ENCODE assay signal across 11 mouse cellular contexts in genomic region chr16:24886346-24886745, GRCm38 (mm10).
A peak's percentile ranks its signal among the peaks of the same experiment; 100 is the strongest.
DNase-seq lines count a peak whose midpoint lies in the region; ATAC-seq lines count a peak whose summit lies in the region.
"Had no signal": no experiment of that assay in that cellular context is flagged by ENCODE, and none has a peak within 500 bp of the region (broad histone marks: within the 10 kb centered on the region; RNA-seq: fewer than 3 reads in every experiment).

No protein-coding gene starts in this region.

- 33% methylated on average over 3 of the region's 3 CpGs for WGBS in heart, embryonic 11.5 days (ENCODE audit: insufficient replicate concordance)
- 60% methylated on average over 3 of the region's 3 CpGs for WGBS in neural tube, embryonic 15.5 days

- no peak for ATAC-seq in heart, embryonic 11.5 days (replicated peaks; ENCODE audit: insufficient number of reproducible peaks, low FRiP score, low TSS enrichment)
- ATAC-seq in inflammation-experienced regulatory T-cells, adult 6 months: no peak
- no peak for ATAC-seq in neural tube, embryonic 15.5 days (ENCODE audit: low FRiP score)

- intact Hi-C loops in heart, postnatal 25 days (cut with DNase I): no loop called here

- H3K4me2 ChIP-seq in heart, embryonic 11.5 days: no peak overlapping the region
- no peak overlapping the region for H3K4me2 ChIP-seq in neural tube, embryonic 15.5 days
- H3K4me2 ChIP-seq: hindbrain, embryonic 13.5 days; neural tube, embryonic 12.5 days had no signal

- no peak overlapping the region for H3K4me3 ChIP-seq in heart, embryonic 11.5 days (ENCODE audit: low read depth, low read length)
- H3K4me3 ChIP-seq in neural tube, embryonic 15.5 days (replicated peaks): no peak overlapping the region
- H3K4me3 ChIP-seq: hindbrain, embryonic 13.5 days; neural tube, embryonic 12.5 days had no signal

- peaks cover 20% of the 10 kb centered on the region for H3K4me1 ChIP-seq in heart, embryonic 11.5 days (ENCODE audit: control insufficient read depth, insufficient read depth, low read length)
- H3K4me1 ChIP-seq in neural tube, embryonic 15.5 days: 0 out of 2 replicates have a peak, but pooled peaks cover 3% of the 10 kb centered on the region

- H3K27ac ChIP-seq in heart, embryonic 11.5 days (ENCODE audit: low read depth, low read length): peak overlapping the region; percentile 42
- H3K27ac ChIP-seq in neural tube, embryonic 15.5 days (replicated peaks): no peak overlapping the region
- H3K27ac ChIP-seq: hindbrain, embryonic 13.5 days; macrophage; neural tube, embryonic 12.5 days had no signal

- no peaks in the 10 kb centered on the region; the same call in 1 of the 2 replicates for H3K36me3 ChIP-seq in heart, embryonic 11.5 days (ENCODE audit: control insufficient read depth, insufficient read depth, low read length)
- no peaks in the 10 kb centered on the region for H3K36me3 ChIP-seq in neural tube, embryonic 15.5 days
- H3K36me3 ChIP-seq: hindbrain, embryonic 13.5 days; neural tube, embryonic 12.5 days had no signal

- no peak for DNase-seq in heart, postnatal 25 days (ENCODE audit: low spot score)
- DNase-seq in cerebellum, adult 11 months: peak; percentile 28
- DNase-seq in cerebellum, postnatal 36 days: peak; percentile 53 to 57
- peak; percentile 75 to 83 for DNase-seq in kidney, postnatal 25 days
- DNase-seq in layer of hippocampus, adult 11-12 months (ENCODE audit: low spot score): no peak

- no peaks in the 10 kb centered on the region for H3K27me3 ChIP-seq in heart, embryonic 11.5 days (ENCODE audit: control insufficient read depth, insufficient read depth, low read length)
- no peaks in the 10 kb centered on the region for H3K27me3 ChIP-seq in neural tube, embryonic 15.5 days (replicated peaks)
- H3K27me3 ChIP-seq: hindbrain, embryonic 13.5 days; neural tube, embryonic 12.5 days had no signal

- no peaks in the 10 kb centered on the region for H3K9me3 ChIP-seq in heart, embryonic 11.5 days (replicated peaks; ENCODE audit: control insufficient read depth, low read length)
- H3K9me3 ChIP-seq in neural tube, embryonic 15.5 days (replicated peaks): no peaks in the 10 kb centered on the region
- H3K9me3 ChIP-seq: hindbrain, embryonic 13.5 days; neural tube, embryonic 12.5 days had no signal

- H3K9ac ChIP-seq in heart, embryonic 11.5 days (ENCODE audit: low read depth, low read length): no peak overlapping the region
- no peak overlapping the region for H3K9ac ChIP-seq in neural tube, embryonic 15.5 days (replicated peaks)
- H3K9ac ChIP-seq: hindbrain, embryonic 13.5 days; neural tube, embryonic 12.5 days had no signal

Comparison
In these comparisons a context has a peak if more than half of its experiments do, and no peak if none do; other contexts are left out.
1. DNase-seq: peak in cerebellum, adult 11 months (single experiment), cerebellum, postnatal 36 days (2 of 2) and kidney, postnatal 25 days (2 of 2); none in heart, postnatal 25 days (single experiment) and layer of hippocampus, adult 11-12 months (single experiment).